Mouse (Mus musculus): Measurements from ENCODE around the gene Pola1.
"Not testable (repeated sequence)": the region's sequence is repeated elsewhere in the genome, so short reads cannot be mapped to it uniquely, and the experiment has no call there.

Pola1 gene

GRCm38 (mm10) chrX:93429738-93430260 lies 202.2 kb downstream of the Pola1 start:
- no peak for DNase-seq (ENCODE audit: low spot score in 2 of 2)

GRCm38 (mm10) chrX:93428956-93429737 lies 202.8 kb downstream of the Pola1 start:
- DNase-seq (ENCODE audit: low spot score in 2 of 2) = no peak

- DNase-seq (ENCODE audit: low spot score in 2 of 2) = not testable (repeated sequence)
Observed at GRCm38 (mm10) chrX:93400871-93401270, 231.1 kb downstream of the Pola1 start.

- DNase-seq (ENCODE audit: low spot score in 2 of 2) = no peak
Observed at GRCm38 (mm10) chrX:93397089-93397488, 234.9 kb downstream of the Pola1 start.

- DNase-seq (ENCODE audit: low spot score in 2 of 2) = no peak
Observed at GRCm38 (mm10) chrX:93377285-93377972, 254.5 kb downstream of the Pola1 start.

GRCm38 (mm10) chrX:93373503-93373902 lies 258.5 kb downstream of the Pola1 start:
- no peak for DNase-seq (ENCODE audit: low spot score in 2 of 2)

- DNase-seq (ENCODE audit: low spot score in 2 of 2) = no peak
Observed at GRCm38 (mm10) chrX:93369708-93370107, 262.2 kb downstream of the Pola1 start.

- DNase-seq (ENCODE audit: low spot score in 2 of 2) = no peak
Observed at GRCm38 (mm10) chrX:93368211-93368610, 263.7 kb downstream of the Pola1 start.

GRCm38 (mm10) chrX:93321336-93321735 lies 310.6 kb downstream of the Pola1 start:
- DNase-seq (ENCODE audit: low spot score in 2 of 2) = no peak

- DNase-seq (ENCODE audit: low spot score in 2 of 2) = no peak
Observed at GRCm38 (mm10) chrX:93319979-93320378, 312.0 kb downstream of the Pola1 start.

- DNase-seq (ENCODE audit: low spot score in 2 of 2) = no peak
Observed at GRCm38 (mm10) chrX:93317577-93317976, 314.4 kb downstream of the Pola1 start.

GRCm38 (mm10) chrX:93305780-93306179 lies 326.2 kb downstream of the Pola1 start:
- no peak for DNase-seq (ENCODE audit: low spot score in 2 of 2)

GRCm38 (mm10) chrX:93301798-93302197 lies 330.2 kb downstream of the Pola1 start:
- DNase-seq (ENCODE audit: low spot score in 2 of 2) = no peak

GRCm38 (mm10) chrX:93300183-93300815 lies 331.7 kb downstream of the Pola1 start:
- no peak for DNase-seq (ENCODE audit: low spot score in 2 of 2)

- DNase-seq (ENCODE audit: low spot score in 2 of 2) = no peak
Observed at GRCm38 (mm10) chrX:93299771-93300170, 332.2 kb downstream of the Pola1 start.

- DNase-seq (ENCODE audit: low spot score in 2 of 2) = no peak
Observed at GRCm38 (mm10) chrX:93299046-93299626, 332.8 kb downstream of the Pola1 start.

GRCm38 (mm10) chrX:93297001-93297441 lies 334.9 kb downstream of the Pola1 start:
- no peak for DNase-seq (ENCODE audit: low spot score in 2 of 2)

- no peak for DNase-seq (ENCODE audit: low spot score in 2 of 2)
Observed at GRCm38 (mm10) chrX:93295819-93296218, 336.1 kb downstream of the Pola1 start.

- DNase-seq (ENCODE audit: low spot score in 2 of 2) = no peak
Observed at GRCm38 (mm10) chrX:93294736-93295490, 337.0 kb downstream of the Pola1 start.

GRCm38 (mm10) chrX:93292031-93292430 lies 339.9 kb downstream of the Pola1 start:
- no peak for DNase-seq (ENCODE audit: low spot score in 2 of 2)

- DNase-seq (ENCODE audit: low spot score in 2 of 2) = no peak
Observed at GRCm38 (mm10) chrX:93289851-93290380, 342.0 kb downstream of the Pola1 start.
